Mouse (Mus musculus): ENCODE measurements at regions not wholly inside any gene's neighbourhood (a gene's known extent, or its start where the extent isn't known, plus 50 kb on each side); places are given as distances from the start of the nearest gene placed in this dataset.

- no peak for DNase-seq
These were observed 136.7 kb downstream of the Gm11011 start for GRCm38 (mm10) chr2:169450801-169451200.

- DNase-seq: no peak
These were observed 139.9 kb downstream of the Gm11011 start for GRCm38 (mm10) chr2:169447495-169448280.

- no peak for DNase-seq
These were observed 141.7 kb downstream of the Gm11011 start for GRCm38 (mm10) chr2:169445877-169446276.

GRCm38 (mm10) chr2:169445371-169445770 lies 142.2 kb downstream of the Gm11011 start:
- DNase-seq: no peak

GRCm38 (mm10) chr2:169443271-169443670 lies 144.3 kb downstream of the Gm11011 start:
- DNase-seq: no peak

GRCm38 (mm10) chr2:169431516-169431915 lies 156.0 kb downstream of the Gm11011 start:
- DNase-seq: no peak

GRCm38 (mm10) chr2:169429411-169429810 lies 158.1 kb downstream of the Gm11011 start:
- DNase-seq: no peak

- DNase-seq: peak in 1 of 2 experiments; percentile 4
These were observed 163.2 kb downstream of the Gm11011 start for GRCm38 (mm10) chr2:169424166-169424920.

GRCm38 (mm10) chr2:169412361-169412760 lies 175.2 kb downstream of the Gm11011 start:
- DNase-seq: no peak

GRCm38 (mm10) chr2:169410080-169410479 lies 177.5 kb downstream of the Gm11011 start:
- DNase-seq: no peak

GRCm38 (mm10) chr2:169404908-169405690 lies 182.4 kb downstream of the Gm11011 start:
- no peak for DNase-seq

GRCm38 (mm10) chr2:169397758-169398157 lies 189.8 kb downstream of the Gm11011 start:
- no peak for DNase-seq

GRCm38 (mm10) chr2:169397013-169397412 lies 190.5 kb downstream of the Gm11011 start:
- DNase-seq: peak; percentile 32 to 60

GRCm38 (mm10) chr2:169396294-169396693 lies 191.3 kb downstream of the Gm11011 start:
- no peak for DNase-seq

- DNase-seq: no peak
These were observed 197.9 kb downstream of the Gm11011 start for GRCm38 (mm10) chr2:169389611-169390010.

GRCm38 (mm10) chr2:169388569-169388968 lies 199.0 kb downstream of the Gm11011 start:
- no peak for DNase-seq

GRCm38 (mm10) chr2:169387765-169388518 lies 199.6 kb downstream of the Gm11011 start:
- no peak for DNase-seq

GRCm38 (mm10) chr2:169383701-169384100 lies 203.8 kb downstream of the Gm11011 start:
- DNase-seq: no peak

GRCm38 (mm10) chr2:169373069-169373468 lies 214.5 kb downstream of the Gm11011 start:
- DNase-seq: no peak

- no peak for DNase-seq
These were observed 222.5 kb downstream of the Gm11011 start for GRCm38 (mm10) chr2:169365046-169365445.

- DNase-seq: peak; percentile 7 to 22
These were observed 227.3 kb downstream of the Gm11011 start for GRCm38 (mm10) chr2:169360272-169360671.

- no peak for DNase-seq
These were observed 230.1 kb downstream of the Gm11011 start for GRCm38 (mm10) chr2:169357400-169357799.

Data from adrenal gland, postnatal 36 days (tissue).